Comparison of ENCODE assay signal across 26 mouse cellular contexts in the genomic region with DNA sequence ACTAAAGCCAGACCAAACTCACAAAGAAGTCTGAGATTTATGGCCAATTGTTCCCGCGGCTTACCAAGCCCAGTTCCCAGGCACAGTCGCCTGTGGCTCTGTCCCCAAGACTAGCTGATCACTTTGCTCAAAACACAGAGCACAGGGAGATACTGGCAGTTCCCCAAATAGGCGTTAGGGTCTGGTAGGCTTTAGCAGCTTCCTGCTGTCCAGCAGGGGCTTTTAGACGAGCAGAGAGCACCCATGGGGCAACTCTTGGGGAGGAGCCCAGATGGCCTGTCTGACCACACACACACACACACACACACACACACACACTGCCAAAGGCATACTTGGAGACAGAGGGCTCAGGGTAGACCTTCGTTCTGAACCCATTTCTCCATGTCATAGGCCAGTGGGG. TPM values are rescaled to one million over a fixed set of nuclear protein-coding genes. Genes with fewer than 3 reads are reported as not detected.
DNase-seq lines count a peak whose midpoint lies in the region; ATAC-seq and TF ChIP-seq lines count a peak whose summit lies in the region.
"Had no signal": no experiment of that assay in that cellular context is flagged by ENCODE, and none has a peak within 500 bp of the region (broad histone marks: within the 10 kb centered on the region; RNA-seq: fewer than 3 reads in every experiment).

No protein-coding gene starts in this region.

- no peak overlapping the region for H3K27ac ChIP-seq in cerebellum, adult 2 months (ENCODE audit: insufficient read depth, low read length)
- H3K27ac ChIP-seq in kidney, embryonic 16.5 days (ENCODE audit: low read length), result no peak overlapping the region
- H3K27ac ChIP-seq in midbrain, embryonic 10.5 days (replicated peaks), result 0 out of 2 replicates have a peak overlapping the region, but pooled peaks have one; percentile 10
- H3K27ac ChIP-seq in midbrain, embryonic 13.5 days, result no peak overlapping the region
- H3K27ac ChIP-seq in stomach, postnatal 0 days (replicated peaks), result no peak overlapping the region
- H3K27ac ChIP-seq: heart, adult 2 months; heart, embryonic 13.5 days; hindbrain, embryonic 12.5 days; kidney, embryonic 15.5 days; limb, embryonic 15.5 days; lung, embryonic 15.5 days; stomach, embryonic 15.5 days had no signal

- no peaks in the 10 kb centered on the region for H3K4me1 ChIP-seq in cerebellum, adult 2 months (ENCODE audit: control insufficient read depth, insufficient read depth, low read length)
- no peaks in the 10 kb centered on the region for H3K4me1 ChIP-seq in kidney, embryonic 16.5 days (ENCODE audit: insufficient read depth, low read length)
- H3K4me1 ChIP-seq in midbrain, embryonic 10.5 days, result peaks cover 2% of the 10 kb centered on the region; the same call in 1 of the 2 replicates
- H3K4me1 ChIP-seq in midbrain, embryonic 13.5 days (replicated peaks), result peaks cover 3% of the 10 kb centered on the region
- no peaks in the 10 kb centered on the region for H3K4me1 ChIP-seq in stomach, postnatal 0 days (replicated peaks; ENCODE audit: control insufficient read depth, insufficient read depth)
- H3K4me1 ChIP-seq: kidney, embryonic 15.5 days; limb, embryonic 15.5 days; lung, embryonic 15.5 days; stomach, embryonic 15.5 days had no signal

- H3K9ac ChIP-seq in kidney, embryonic 16.5 days (replicated peaks; ENCODE audit: low read length), result no peak overlapping the region
- H3K9ac ChIP-seq in midbrain, embryonic 13.5 days (replicated peaks), result no peak overlapping the region
- H3K9ac ChIP-seq in stomach, postnatal 0 days (ENCODE audit: low read length), result no peak overlapping the region
- H3K9ac ChIP-seq: heart, embryonic 13.5 days; hindbrain, embryonic 12.5 days; kidney, embryonic 15.5 days; limb, embryonic 15.5 days; lung, embryonic 15.5 days; stomach, embryonic 15.5 days had no signal

- WGBS in cerebellum, adult 2 months, result 29% methylated on average over 6 of the region's 6 CpGs
- 48% methylated on average over 6 of the region's 6 CpGs for WGBS in kidney, embryonic 16.5 days
- WGBS in midbrain, embryonic 10.5 days, result 82% methylated on average over 6 of the region's 6 CpGs
- WGBS in midbrain, embryonic 13.5 days, result 68% methylated on average over 6 of the region's 6 CpGs
- WGBS in stomach, postnatal 0 days, result 60% methylated on average over 6 of the region's 6 CpGs

- no peak for DNase-seq in cerebellum, adult 2 months
- DNase-seq in kidney, postnatal 10 days, result no peak
- no peak for DNase-seq in midbrain, embryonic 10.5 days (ENCODE audit: low spot score)
- no peak for DNase-seq in stomach, postnatal 0 days (ENCODE audit: low spot score)
- DNase-seq: adrenal gland, postnatal 36 days; cerebellum, adult 18-20 months; cerebellum, postnatal 36 days; gastrocnemius, postnatal 36 days; heart, adult 2 months; heart, postnatal 14 days; kidney, adult 11 months; layer of hippocampus, adult 9-11 months; lung, postnatal 36 days; retina, postnatal 1 day; thymus, adult 18-20 months; thymus, postnatal 36 days had no signal

- no peaks in the 10 kb centered on the region for H3K27me3 ChIP-seq in cerebellum, adult 2 months (ENCODE audit: control insufficient read depth, insufficient read depth, low read length)
- no peaks in the 10 kb centered on the region for H3K27me3 ChIP-seq in kidney, embryonic 16.5 days (ENCODE audit: insufficient read depth, low read length)
- H3K27me3 ChIP-seq in midbrain, embryonic 10.5 days (ENCODE audit: low read depth, poor library complexity, severe bottlenecking), result no peaks in the 10 kb centered on the region
- no peaks in the 10 kb centered on the region for H3K27me3 ChIP-seq in midbrain, embryonic 13.5 days
- H3K27me3 ChIP-seq in stomach, postnatal 0 days (ENCODE audit: control insufficient read depth, insufficient read depth, low read length), result no peaks in the 10 kb centered on the region
- H3K27me3 ChIP-seq: heart, embryonic 13.5 days; hindbrain, embryonic 12.5 days; kidney, embryonic 15.5 days; limb, embryonic 15.5 days; lung, embryonic 15.5 days; stomach, embryonic 15.5 days had no signal

- no peak for ATAC-seq in cerebellum, adult (ENCODE audit: insufficient number of reproducible peaks, low FRiP score, low TSS enrichment)
- ATAC-seq in kidney, embryonic 16.5 days (ENCODE audit: low FRiP score, low TSS enrichment), result peak; percentile 23; the same call in 1 of the 2 replicates
- no peak for ATAC-seq in midbrain, embryonic 13.5 days
- no peak for ATAC-seq in stomach, postnatal 0 days (ENCODE audit: low FRiP score, low TSS enrichment)

- H3K4me3 ChIP-seq in cerebellum, adult 2 months (replicated peaks; ENCODE audit: insufficient read depth, low read depth, low read length), result no peak overlapping the region
- H3K4me3 ChIP-seq in kidney, embryonic 16.5 days (ENCODE audit: low read length), result no peak overlapping the region
- no peak overlapping the region for H3K4me3 ChIP-seq in midbrain, embryonic 10.5 days
- no peak overlapping the region for H3K4me3 ChIP-seq in midbrain, embryonic 13.5 days (replicated peaks)
- H3K4me3 ChIP-seq in stomach, postnatal 0 days (ENCODE audit: low read depth, low read length), result no peak overlapping the region
- H3K4me3 ChIP-seq: heart, adult 2 months; heart, embryonic 13.5 days; hindbrain, embryonic 12.5 days; kidney, embryonic 15.5 days; limb, embryonic 15.5 days; lung, embryonic 15.5 days; stomach, embryonic 15.5 days had no signal

- no peak for TF ChIP-seq EP300 in stomach, postnatal 0 days (optimal IDR thresholded peaks at IDR 0.05)

- H3K9me3 ChIP-seq in kidney, embryonic 16.5 days (ENCODE audit: low read length), result no peaks in the 10 kb centered on the region
- no peaks in the 10 kb centered on the region for H3K9me3 ChIP-seq in midbrain, embryonic 10.5 days (replicated peaks)
- H3K9me3 ChIP-seq in midbrain, embryonic 13.5 days, result no peaks in the 10 kb centered on the region
- no peaks in the 10 kb centered on the region for H3K9me3 ChIP-seq in stomach, postnatal 0 days (ENCODE audit: control insufficient read depth, low read length)
- H3K9me3 ChIP-seq: heart, embryonic 13.5 days; hindbrain, embryonic 12.5 days; kidney, embryonic 15.5 days; limb, embryonic 15.5 days; lung, embryonic 15.5 days; stomach, embryonic 15.5 days had no signal

- TF ChIP-seq POLR2A in cerebellum, adult 2 months (IDR thresholded peaks at IDR 0.05; ENCODE audit: borderline replicate concordance, insufficient read depth, low read length), result no peak

- 0 out of 2 replicates have a peak, but pooled peaks have one; percentile 1 for TF ChIP-seq CTCF in cerebellum, adult 2 months (IDR thresholded peaks at IDR 0.05; ENCODE audit: borderline replicate concordance, insufficient read depth, low read depth, low read length)
- TF ChIP-seq CTCF in stomach, postnatal 0 days (IDR thresholded peaks at IDR 0.05; ENCODE audit: low read depth), result no peak

- H3K36me3 ChIP-seq in kidney, embryonic 16.5 days (ENCODE audit: insufficient read depth, low read length), result peaks cover 6% of the 10 kb centered on the region; the same call in 1 of the 2 replicates
- H3K36me3 ChIP-seq in midbrain, embryonic 10.5 days, result peaks cover 37% of the 10 kb centered on the region
- peaks cover 57% of the 10 kb centered on the region for H3K36me3 ChIP-seq in midbrain, embryonic 13.5 days
- no peaks in the 10 kb centered on the region for H3K36me3 ChIP-seq in stomach, postnatal 0 days (ENCODE audit: control insufficient read depth, insufficient read depth, low read length)
- H3K36me3 ChIP-seq: lung, embryonic 15.5 days had no signal

- no peak overlapping the region for H3K4me2 ChIP-seq in kidney, embryonic 16.5 days (replicated peaks; ENCODE audit: low read depth, low read length)
- no peak overlapping the region for H3K4me2 ChIP-seq in midbrain, embryonic 13.5 days (replicated peaks)
- H3K4me2 ChIP-seq in stomach, postnatal 0 days (replicated peaks; ENCODE audit: low read depth), result no peak overlapping the region
- H3K4me2 ChIP-seq: heart, embryonic 13.5 days; hindbrain, embryonic 12.5 days; kidney, embryonic 15.5 days; limb, embryonic 15.5 days; lung, embryonic 15.5 days; midbrain, embryonic 11.5 days; stomach, embryonic 15.5 days had no signal

RNA-seq across cellular contexts. Expression of a gene that starts 14.7 kb away (rescaled TPM):
- 5.5 and 6.8 TPM in 2 replicates for polyA plus RNA-seq in cerebellum, adult 2 months (2012; rRNA removed)
- polyA plus RNA-seq in kidney, embryonic 16.5 days (2015; fragmentation: Nextera tagmentation; extraction: Ambion mirVana), result 0.27 and 0.95 TPM in 2 replicates
- polyA plus RNA-seq in midbrain, embryonic 10.5 days (2016; fragmentation: Nextera tagmentation; extraction: Ambion mirVana), result 0.47 and 0.49 TPM in 2 replicates
- 2.3 TPM in 2 replicates for polyA plus RNA-seq in midbrain, embryonic 13.5 days (2015; fragmentation: Nextera tagmentation; extraction: Ambion mirVana)
- 0.24 and 0.36 TPM in 2 replicates for polyA plus RNA-seq in stomach, postnatal 0 days (2015; fragmentation: Nextera tagmentation; extraction: Ambion mirVana)
- polyA plus RNA-seq: heart, embryonic 13.5 days had no signal

RNA-seq across cellular contexts. Expression of a gene that starts 26.7 kb away (rescaled TPM):
- 13.0 and 16.0 TPM in 2 replicates for polyA plus RNA-seq in cerebellum, adult 2 months (2012; rRNA removed)
- polyA plus RNA-seq in kidney, embryonic 16.5 days (2015; fragmentation: Nextera tagmentation; extraction: Ambion mirVana), result 32.4 and 34.7 TPM in 2 replicates
- polyA plus RNA-seq in midbrain, embryonic 10.5 days (2016; fragmentation: Nextera tagmentation; extraction: Ambion mirVana), result 62.9 and 74.4 TPM in 2 replicates
- polyA plus RNA-seq in midbrain, embryonic 13.5 days (2015; fragmentation: Nextera tagmentation; extraction: Ambion mirVana), result 67.5 and 72.3 TPM in 2 replicates
- 12.7 and 14.2 TPM in 2 replicates for polyA plus RNA-seq in stomach, postnatal 0 days (2015; fragmentation: Nextera tagmentation; extraction: Ambion mirVana)
